Mouse (Mus musculus): ENCODE results near the gene Dnajb3. TPM values are rescaled to one million over a fixed set of nuclear protein-coding genes. Genes with fewer than 3 reads are reported as not detected.

The Dnajb3 gene
- polyA plus RNA-seq, 1 experiment from 2014 or later = 15.6 TPM

- Histone ChIP-seq H3K36me3 (no peaks in the 10 kb centered on the region), H3K4me2 (no peak overlapping the region), H3K9ac (no peak overlapping the region), H3K9me3 (peaks cover 42% of the 10 kb centered on the region), H3K4me1 (replicated peaks) (no peaks in the 10 kb centered on the region), H3K27me3 (no peaks in the 10 kb centered on the region), H3K4me3 (no peak overlapping the region), H3K27ac (no peak overlapping the region)
- WGBS = 54% methylated on average over 4 of the region's 4 CpGs
- ATAC-seq (ENCODE audit: low FRiP score) = no peak
These were observed 13.0 kb upstream of the Dnajb3 start for GRCm38 (mm10) chr1:88218591-88218990.

GRCm38 (mm10) chr1:88218051-88218450 is 12.5 kb upstream of the Dnajb3 start:
- Histone ChIP-seq H3K27me3 (no peaks in the 10 kb centered on the region), H3K9me3 (peaks cover 47% of the 10 kb centered on the region), H3K9ac (no peak overlapping the region), H3K27ac (no peak overlapping the region), H3K36me3 (no peaks in the 10 kb centered on the region), H3K4me1 (replicated peaks) (no peaks in the 10 kb centered on the region), H3K4me3 (no peak overlapping the region), H3K4me2 (no peak overlapping the region)
- ATAC-seq (ENCODE audit: low FRiP score) = no peak
- WGBS = 75% methylated on average over 9 of the region's 9 CpGs

GRCm38 (mm10) chr1:88217576-88217975 is 12.0 kb upstream of the Dnajb3 start:
- no peak for ATAC-seq (ENCODE audit: low FRiP score)
- peaks cover 52% of the 10 kb centered on the region for H3K9me3 ChIP-seq

GRCm38 (mm10) chr1:88217144-88217543 is 11.6 kb upstream of the Dnajb3 start:
- Histone ChIP-seq H3K9me3 (peaks cover 54% of the 10 kb centered on the region), H3K4me2 (no peak overlapping the region), H3K36me3 (no peaks in the 10 kb centered on the region), H3K9ac (no peak overlapping the region), H3K4me3 (no peak overlapping the region), H3K27me3 (no peaks in the 10 kb centered on the region), H3K4me1 (replicated peaks) (no peaks in the 10 kb centered on the region), H3K27ac (no peak overlapping the region)
- no peak for ATAC-seq (ENCODE audit: low FRiP score)
- 69% methylated on average over 2 of the region's 2 CpGs for WGBS

More at GRCm38 (mm10) chr1:88217576-88217975, 12.0 kb upstream of the Dnajb3 start:
- WGBS = 45% methylated on average over 3 of the region's 3 CpGs
- H3K27ac ChIP-seq = no peak overlapping the region
- H3K27me3 ChIP-seq = no peaks in the 10 kb centered on the region
- no peak overlapping the region for H3K4me2 ChIP-seq
- H3K9ac ChIP-seq = no peak overlapping the region
- H3K36me3 ChIP-seq = no peaks in the 10 kb centered on the region
- H3K4me1 ChIP-seq (replicated peaks) = no peaks in the 10 kb centered on the region
- no peak overlapping the region for H3K4me3 ChIP-seq

GRCm38 (mm10) chr1:88216551-88216950 is 11.0 kb upstream of the Dnajb3 start:
- no peak overlapping the region for H3K9ac ChIP-seq

DNA sequence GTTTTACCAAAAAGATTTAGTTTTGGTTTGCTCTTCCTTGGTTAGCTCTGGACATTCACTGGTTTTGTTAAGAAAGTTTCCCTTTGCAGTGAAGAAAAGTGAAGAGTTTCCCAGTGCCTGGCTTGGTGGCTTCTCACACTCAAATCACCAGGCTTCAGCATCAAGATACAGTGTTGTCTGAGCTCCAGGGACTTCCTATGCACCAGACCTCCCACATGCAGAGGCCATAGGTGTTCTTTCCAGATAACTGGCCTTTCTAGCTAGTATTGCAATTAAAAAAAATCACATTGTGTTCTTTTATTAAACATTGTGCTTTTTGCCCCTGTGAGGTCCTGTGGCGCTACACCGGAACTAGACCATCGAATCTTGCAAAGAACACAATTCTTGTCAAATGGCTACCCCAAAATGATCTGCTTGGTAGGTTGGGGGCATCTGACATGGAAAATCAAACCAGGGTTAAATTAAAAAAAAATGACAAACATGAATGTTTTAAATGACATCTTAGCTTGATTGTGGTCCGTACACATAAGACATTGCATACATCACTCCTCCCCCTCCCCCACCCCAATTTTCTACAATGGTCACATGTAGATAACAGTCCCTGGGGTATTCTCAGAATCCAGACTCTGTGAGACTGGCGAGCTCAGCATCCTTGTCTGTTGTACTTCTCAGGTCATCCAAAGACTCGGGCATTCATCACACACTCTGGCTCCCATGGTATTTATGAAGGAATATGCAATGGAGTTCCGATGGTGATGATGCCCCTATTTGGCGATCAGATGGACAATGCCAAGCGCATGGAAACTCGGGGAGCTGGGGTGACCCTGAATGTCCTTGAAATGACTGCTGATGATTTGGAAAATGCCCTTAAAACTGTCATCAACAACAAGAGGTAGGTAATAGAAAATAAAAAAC is 10.1 kb upstream of the Dnajb3 start:
- H3K27me3 ChIP-seq = no peaks in the 10 kb centered on the region
- H3K9me3 ChIP-seq = peaks cover 62% of the 10 kb centered on the region
- ATAC-seq (ENCODE audit: low FRiP score) = 0 out of 2 replicates have a peak, but pooled peaks have one; percentile 8
- no peak overlapping the region for H3K9ac ChIP-seq
- WGBS = 68% methylated on average over 10 of the region's 10 CpGs
- H3K27ac ChIP-seq = no peak overlapping the region
- H3K4me1 ChIP-seq (replicated peaks) = no peaks in the 10 kb centered on the region
- no peak overlapping the region for H3K4me3 ChIP-seq
- no peak overlapping the region for H3K4me2 ChIP-seq
- no peaks in the 10 kb centered on the region for H3K36me3 ChIP-seq

More at GRCm38 (mm10) chr1:88216551-88216950, 11.0 kb upstream of the Dnajb3 start:
- Histone ChIP-seq H3K27me3 (no peaks in the 10 kb centered on the region), H3K36me3 (no peaks in the 10 kb centered on the region), H3K27ac (no peak overlapping the region), H3K9me3 (peaks cover 58% of the 10 kb centered on the region), H3K4me1 (replicated peaks) (no peaks in the 10 kb centered on the region), H3K4me3 (no peak overlapping the region), H3K4me2 (no peak overlapping the region)
- ATAC-seq (ENCODE audit: low FRiP score) = no peak
- 57% methylated on average over 2 of the region's 2 CpGs for WGBS

DNA sequence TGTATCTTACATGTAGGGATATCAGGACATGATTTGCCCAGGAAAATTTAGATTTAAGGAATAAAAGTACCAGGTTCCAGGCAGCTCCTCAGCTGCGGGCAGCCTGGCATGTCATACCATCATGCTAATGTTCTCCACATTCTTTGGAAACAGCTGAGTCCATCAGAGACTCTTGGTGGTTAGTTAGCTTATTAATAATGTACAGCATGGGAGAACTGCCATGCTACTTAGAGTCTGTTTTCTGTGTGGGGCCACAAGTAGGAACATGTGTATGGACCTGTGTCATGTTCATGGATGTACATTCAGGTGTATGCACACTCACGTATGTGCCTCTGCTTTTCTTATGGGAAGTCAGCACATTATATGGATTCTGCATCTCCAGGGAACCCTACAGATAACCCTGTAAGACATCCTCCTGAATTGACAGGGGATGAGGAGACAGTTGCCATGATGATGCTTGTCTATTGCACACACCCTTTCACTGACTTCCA is 8.9 kb upstream of the Dnajb3 start:
- Histone ChIP-seq H3K9me3 (peaks cover 64% of the 10 kb centered on the region), H3K4me2 (no peak overlapping the region), H3K4me1 (replicated peaks) (no peaks in the 10 kb centered on the region), H3K36me3 (no peaks in the 10 kb centered on the region), H3K4me3 (no peak overlapping the region), H3K27ac (no peak overlapping the region), H3K9ac (no peak overlapping the region), H3K27me3 (no peaks in the 10 kb centered on the region)
- no peak for ATAC-seq (ENCODE audit: low FRiP score)
- 81% methylated on average over 2 of the region's 2 CpGs for WGBS

DNA sequence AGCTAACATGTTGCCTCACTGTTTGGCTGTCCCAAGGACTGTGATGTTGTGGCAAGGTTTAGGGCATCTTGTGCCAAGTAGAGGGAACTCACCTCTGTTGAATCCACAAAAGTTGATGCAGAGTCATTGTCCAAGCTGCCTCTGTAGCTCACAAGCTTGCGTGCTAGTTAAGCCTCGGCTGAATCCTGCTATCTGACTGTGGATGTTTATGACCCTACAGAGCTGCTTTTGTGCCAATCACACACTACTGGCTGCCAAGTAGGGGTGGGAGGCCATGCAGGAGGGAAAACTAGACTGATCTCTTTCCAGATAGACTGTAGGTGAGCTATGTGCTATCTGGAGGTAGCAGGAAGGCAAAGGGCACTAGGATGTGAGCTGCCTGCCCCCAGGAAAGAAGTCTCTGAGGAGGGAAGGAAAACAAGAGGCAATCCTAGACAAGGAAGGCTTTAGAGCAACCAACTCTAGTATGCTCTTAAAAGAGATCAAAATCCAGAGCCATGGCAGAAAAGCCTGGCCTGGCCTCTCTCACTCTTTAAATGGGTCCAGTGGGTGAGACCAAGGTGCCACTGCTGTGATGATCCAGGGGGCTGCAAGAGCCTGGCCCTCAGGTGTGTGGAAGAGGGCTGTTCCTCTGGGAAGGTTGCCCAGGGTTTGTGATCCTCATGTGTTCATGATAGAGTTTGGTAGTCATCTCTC is 8.3 kb upstream of the Dnajb3 start:
- WGBS = 85% methylated on average over 2 of the region's 2 CpGs
- no peak for ATAC-seq (ENCODE audit: low FRiP score)
- no peak overlapping the region for H3K4me2 ChIP-seq

DNA sequence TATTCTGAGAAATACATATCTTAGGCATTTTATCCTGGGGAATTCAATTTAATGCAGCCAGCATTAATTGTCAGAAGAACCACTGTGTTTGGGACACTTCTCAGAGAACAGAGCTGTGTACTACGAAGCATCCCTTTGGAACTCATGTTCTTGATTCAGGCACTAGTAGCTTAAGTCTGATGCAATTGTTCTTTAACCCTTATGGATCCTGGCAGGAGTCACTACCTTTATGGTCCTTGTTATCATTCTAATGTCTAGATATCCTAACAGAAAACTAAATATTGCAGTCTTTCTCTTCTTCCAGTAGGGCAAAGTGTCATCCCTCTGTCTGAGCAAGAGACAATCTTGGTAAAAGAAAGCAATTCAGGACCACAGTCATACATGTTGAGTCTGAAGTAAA is 7.5 kb upstream of the Dnajb3 start:
- Histone ChIP-seq H3K4me3 (no peak overlapping the region), H3K27ac (no peak overlapping the region), H3K9me3 (peaks cover 64% of the 10 kb centered on the region), H3K4me2 (no peak overlapping the region), H3K9ac (no peak overlapping the region), H3K4me1 (replicated peaks) (no peaks in the 10 kb centered on the region), H3K36me3 (no peaks in the 10 kb centered on the region), H3K27me3 (no peaks in the 10 kb centered on the region)
- no peak for ATAC-seq (ENCODE audit: low FRiP score)
- WGBS = 83% methylated on average over 1 of the region's 1 CpGs

More for the DNA sequence above, 8.3 kb upstream of the Dnajb3 start:
- H3K9me3 ChIP-seq = peaks cover 64% of the 10 kb centered on the region
- no peaks in the 10 kb centered on the region for H3K36me3 ChIP-seq
- H3K27me3 ChIP-seq = no peaks in the 10 kb centered on the region
- H3K27ac ChIP-seq = no peak overlapping the region
- H3K4me1 ChIP-seq (replicated peaks) = no peaks in the 10 kb centered on the region
- H3K4me3 ChIP-seq = no peak overlapping the region
- H3K9ac ChIP-seq = no peak overlapping the region

DNA sequence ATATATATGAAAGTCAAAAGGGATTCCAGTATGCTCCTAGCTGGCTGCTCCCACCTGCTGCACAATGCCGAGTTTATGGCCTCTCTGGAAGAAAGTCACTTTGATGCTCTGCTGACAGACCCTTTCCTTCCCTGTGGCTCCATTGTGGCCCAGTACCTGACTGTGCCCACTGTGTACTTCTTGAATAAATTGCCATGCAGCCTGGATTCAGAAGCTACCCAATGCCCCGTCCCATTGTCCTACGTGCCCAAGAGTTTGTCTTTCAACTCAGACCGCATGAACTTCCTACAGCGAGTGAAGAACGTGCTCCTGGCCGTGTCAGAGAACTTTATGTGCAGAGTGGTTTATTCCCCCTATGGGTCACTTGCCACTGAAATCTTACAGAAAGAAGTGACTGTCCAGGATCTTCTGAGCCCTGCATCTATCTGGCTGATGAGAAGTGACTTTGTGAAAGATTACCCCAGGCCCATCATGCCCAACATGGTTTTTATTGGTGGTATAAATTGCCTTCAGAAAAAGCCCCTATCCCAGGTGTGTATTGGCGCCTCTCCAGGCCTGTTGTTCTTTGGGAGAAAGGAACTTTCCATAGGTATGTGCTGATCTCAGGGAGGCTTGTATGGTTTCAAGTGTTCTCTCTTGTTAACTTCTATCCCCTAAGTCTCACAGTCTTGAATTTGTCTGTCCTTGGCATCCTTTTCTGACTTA is 6.9 kb upstream of the Dnajb3 start:
- WGBS = 63% methylated on average over 8 of the region's 8 CpGs
- no peak overlapping the region for H3K27ac ChIP-seq
- no peaks in the 10 kb centered on the region for H3K36me3 ChIP-seq
- ATAC-seq (ENCODE audit: low FRiP score) = no peak
- H3K4me2 ChIP-seq = no peak overlapping the region
- peaks cover 62% of the 10 kb centered on the region for H3K9me3 ChIP-seq
- no peaks in the 10 kb centered on the region for H3K27me3 ChIP-seq
- no peak overlapping the region for H3K4me3 ChIP-seq
- H3K9ac ChIP-seq = no peak overlapping the region
- no peaks in the 10 kb centered on the region for H3K4me1 ChIP-seq (replicated peaks)

DNA sequence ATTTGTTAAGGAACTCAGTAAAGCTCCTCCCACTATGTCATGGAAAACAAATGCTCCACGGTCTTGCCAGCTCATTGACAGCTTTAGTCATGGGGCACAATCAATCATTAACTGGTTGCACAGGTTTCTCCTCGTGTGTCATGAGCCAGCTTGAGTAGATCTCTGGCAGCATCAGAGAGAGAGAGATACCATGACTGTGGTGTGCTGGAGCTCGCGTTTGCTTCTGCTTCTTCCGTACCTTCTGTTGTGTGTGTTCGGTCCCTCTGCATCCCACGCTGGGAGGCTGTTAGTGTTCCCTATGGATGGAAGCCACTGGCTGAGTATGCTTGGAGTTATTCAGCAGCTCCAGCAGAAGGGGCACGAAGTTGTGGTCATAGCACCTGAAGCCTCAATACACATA is 6.2 kb upstream of the Dnajb3 start, which contains the start of gene Ugt1a1:
Gene Ugt1a1 (plus strand): TSS at position 148 of the 400 bp plus-strand sequence.
- Histone ChIP-seq H3K4me3 (no peak within 1 kb of the TSS), H3K27me3 (no peaks in the 10 kb centered on the region), H3K4me1 (replicated peaks) (no peaks in the 10 kb centered on the region), H3K36me3 (no peaks in the 10 kb centered on the region), H3K9ac (no peak within 1 kb of the TSS), H3K4me2 (no peak within 1 kb of the TSS), H3K9me3 (peaks cover 55% of the 10 kb centered on the region), H3K27ac (no peak within 1 kb of the TSS)
- 0 out of 2 replicates have a peak, but pooled peaks have one; percentile 17 for ATAC-seq (ENCODE audit: low FRiP score)
- 68% methylated on average over 8 of the region's 8 CpGs for whole genome bisulfite sequencing
